Mouse (Mus musculus): ENCODE results near the gene Fetub. TPM values are rescaled to one million over a fixed set of nuclear protein-coding genes. Genes with fewer than 3 reads are reported as not detected.
"Not testable (repeated sequence)": the region's sequence is repeated elsewhere in the genome, so short reads cannot be mapped to it uniquely, and the experiment has no call there.

Gene Fetub
- total RNA-seq, 1 experiment from 2014 or later: 78.1 TPM

DNA sequence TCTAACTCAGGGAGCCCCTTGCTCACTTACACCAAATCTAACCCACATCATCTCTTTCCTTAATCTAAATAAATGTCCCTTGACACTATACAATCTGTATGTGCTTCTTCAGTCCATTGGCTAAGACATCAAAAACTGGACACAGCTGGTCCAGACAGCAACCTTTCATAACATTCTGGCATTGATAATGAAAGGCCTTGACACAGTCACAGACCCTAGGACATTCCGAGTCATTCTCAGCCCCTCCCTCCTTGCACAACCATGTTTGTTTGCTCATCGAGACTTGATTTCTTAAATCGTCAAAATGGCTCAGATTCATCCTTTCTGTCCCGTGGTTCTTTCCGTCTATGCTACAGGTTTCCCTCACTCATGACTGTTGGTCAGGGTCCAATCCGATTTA lies 8.8 kb upstream of the Fetub start:
- DNase-seq: no peak

DNA sequence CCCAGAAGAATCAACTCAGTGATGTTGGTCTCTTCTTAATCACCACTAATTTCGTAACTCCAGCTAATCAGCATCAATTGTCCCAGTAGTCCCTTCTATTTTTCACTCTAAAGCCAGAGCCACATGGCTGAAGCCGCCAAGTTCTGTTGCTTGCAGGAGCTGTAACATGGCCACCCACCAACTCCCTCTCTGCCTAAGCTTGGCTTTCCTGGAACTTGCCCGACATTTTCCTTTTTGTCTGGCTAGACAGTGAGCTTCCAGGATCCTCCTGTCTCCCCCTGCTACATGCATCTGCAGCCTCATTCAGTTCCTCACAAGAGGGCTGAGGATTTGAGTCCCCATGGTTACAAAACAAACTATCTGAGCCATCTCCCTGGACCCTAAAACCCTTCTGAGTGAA lies 6.1 kb upstream of the Fetub start:
- no peak for DNase-seq

DNA sequence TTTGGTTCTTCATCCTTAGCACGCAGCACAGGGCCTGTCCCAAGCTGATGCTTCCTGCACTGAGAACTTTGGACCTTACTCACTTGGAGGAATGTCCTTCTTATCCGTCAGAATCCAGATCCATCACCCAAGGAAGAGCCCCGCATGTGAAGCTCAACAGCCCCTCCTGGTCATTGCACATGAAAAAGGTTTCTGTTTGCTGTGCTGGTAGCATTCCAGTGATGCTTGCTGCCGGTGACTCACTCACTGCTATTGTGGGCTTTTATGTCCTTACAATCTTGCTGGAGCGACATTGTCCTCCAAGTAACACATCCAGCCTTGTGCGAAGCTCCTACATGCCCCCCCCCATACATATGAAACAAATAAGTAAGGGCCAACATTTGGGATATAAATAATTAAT lies 5.2 kb upstream of the Fetub start:
- DNase-seq: no peak

DNA sequence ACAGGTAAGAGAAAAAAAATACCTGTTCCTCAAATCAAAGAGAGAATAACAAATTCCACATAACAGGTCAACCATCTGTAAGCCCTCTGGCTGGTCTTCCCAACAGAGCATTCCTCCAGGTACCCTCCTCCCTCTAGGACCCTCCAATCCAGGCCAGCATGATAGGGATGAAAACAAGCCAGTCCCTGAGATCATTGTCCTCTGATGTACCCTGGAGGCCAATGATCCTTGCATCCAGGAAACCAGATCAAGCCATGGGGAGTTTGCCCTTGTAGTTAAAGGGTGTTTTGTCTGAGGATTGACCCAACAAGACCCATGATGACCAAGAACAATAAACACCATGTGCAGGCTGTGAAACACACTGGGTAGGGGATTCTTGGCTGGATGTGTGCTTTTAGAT lies 3.9 kb upstream of the Fetub start:
- no peak for DNase-seq

DNA sequence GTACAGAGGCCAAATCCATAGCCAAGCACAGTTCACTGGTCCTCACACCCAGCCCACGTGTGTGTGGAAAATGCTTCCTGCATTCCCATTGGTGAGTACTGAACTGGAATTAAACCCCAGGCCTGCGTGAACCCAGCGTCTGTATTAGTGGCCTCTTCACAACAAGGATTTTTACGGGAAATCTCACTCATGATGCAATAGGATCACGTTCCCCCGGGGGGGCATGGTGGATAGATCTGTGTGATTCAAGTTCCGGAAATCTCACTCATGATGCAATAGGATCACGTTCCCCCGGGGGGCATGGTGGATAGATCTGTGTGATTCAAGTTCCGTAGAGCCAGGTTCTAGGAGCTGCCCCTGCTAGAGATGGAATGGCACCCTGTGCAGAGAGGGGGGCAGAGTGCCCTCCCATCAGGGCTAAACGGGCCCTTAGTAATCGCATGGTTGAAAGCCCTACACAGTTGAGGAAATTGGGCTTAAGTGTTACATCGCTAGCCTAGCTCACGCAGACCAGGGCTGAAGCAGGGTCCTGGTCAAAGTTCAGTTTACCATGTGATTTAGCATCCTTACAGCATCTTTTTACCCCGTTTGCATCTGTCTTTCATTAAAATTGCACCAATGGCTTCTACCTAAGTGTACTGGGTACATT lies 654 bp downstream of the Fetub start:
- DNase-seq: no peak

DNA sequence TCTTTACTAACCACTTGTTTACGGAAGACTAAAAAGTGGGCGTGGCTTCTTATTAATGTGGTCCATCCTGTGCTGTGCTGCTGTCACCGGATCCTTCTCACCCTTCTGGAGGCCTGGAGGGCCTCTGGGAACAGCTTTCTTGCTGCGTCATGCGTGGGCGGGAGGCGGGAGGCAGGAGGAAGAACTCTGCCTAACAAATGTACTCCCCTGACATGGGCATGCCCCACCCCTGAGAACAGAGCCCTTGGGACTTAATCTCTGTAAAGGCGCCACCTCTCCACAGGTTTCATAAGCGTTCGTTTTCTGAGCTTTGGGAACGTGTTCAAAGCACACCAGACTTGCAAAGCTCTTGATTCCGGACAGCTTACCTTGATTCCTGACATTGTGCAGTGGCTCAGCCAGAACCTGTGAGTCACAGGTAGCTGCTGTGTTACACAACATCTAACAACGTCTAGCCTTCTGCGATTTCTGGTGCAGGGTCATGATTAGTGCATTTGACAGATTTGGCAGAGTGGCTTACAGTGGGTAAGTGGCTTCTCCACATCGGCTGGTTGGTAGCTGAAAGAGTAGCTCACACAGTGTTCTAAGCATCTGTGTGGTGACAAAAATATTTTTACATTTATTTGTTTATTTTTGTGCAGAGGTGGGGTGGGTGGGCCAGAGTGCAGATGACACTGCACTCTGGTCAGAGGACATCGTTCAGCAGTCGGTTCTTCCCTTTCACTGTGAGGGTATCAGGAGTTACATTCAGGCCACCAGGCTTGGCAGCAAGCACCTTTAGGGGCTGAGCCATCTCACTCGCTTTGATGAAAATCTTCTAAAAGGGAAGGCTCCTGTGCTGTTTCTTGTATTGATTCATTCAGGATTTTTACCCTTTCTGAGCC lies 2.1 kb downstream of the Fetub start:
- peak; percentile 37 for DNase-seq

DNA sequence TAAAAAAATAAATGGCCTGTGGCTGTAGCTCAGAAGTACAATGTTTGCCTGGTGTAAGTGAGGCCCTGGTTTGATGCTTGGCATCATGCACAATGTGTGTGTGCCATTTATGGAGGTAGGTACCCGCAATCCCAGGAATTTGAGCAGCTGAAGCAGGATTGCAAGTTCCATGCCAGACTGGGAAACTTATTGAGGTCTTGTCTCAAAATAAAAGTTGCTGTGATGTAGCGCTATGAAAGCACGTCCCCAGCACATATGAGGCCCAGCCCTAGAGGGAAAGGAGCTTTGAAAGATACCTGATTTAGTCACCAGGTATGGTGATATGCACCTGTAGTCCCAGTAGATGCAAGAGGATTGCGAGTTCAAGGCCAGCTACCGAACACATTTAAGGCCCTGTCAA lies 3.6 kb downstream of the Fetub start:
- no peak for DNase-seq

DNA sequence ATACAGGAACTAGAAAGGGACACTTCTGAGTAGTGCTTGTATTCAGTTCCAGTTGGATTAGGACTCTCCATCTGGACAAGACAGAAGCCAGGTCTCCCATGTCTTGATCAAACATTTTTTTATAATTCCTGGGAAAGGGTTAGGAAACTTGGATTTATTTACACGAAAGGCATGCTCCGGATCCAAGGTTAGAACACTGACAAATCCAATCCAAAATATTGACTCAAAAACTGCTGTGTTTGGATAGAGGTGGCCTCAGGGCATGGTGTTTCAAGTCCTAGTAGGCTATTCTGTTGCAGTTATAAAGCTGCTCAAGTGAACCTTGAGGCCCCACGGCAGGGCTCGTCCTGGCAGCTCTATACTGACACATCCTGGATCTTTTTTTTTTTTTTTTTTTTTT lies 4.3 kb downstream of the Fetub start:
- no peak for DNase-seq

DNA sequence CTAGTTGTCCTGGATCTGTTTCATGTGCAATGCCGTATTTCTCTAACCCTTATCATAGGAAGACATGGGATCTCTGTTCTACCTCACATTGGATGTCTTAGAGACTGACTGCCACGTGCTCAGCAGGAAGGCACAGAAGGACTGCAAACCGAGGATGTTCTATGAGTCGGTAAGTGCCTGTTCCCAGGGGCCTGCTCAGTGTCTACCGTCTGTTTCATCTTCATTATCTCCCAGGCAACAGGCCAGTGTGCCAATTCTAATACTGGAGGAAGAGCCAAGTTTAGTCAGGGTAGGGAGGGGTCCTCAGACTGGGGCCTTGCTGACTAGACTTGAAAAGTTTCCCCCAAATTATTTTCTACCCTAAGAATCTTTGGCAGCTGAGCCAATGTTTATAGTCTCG lies 11.4 kb downstream of the Fetub start:
- no peak for DNase-seq

DNA sequence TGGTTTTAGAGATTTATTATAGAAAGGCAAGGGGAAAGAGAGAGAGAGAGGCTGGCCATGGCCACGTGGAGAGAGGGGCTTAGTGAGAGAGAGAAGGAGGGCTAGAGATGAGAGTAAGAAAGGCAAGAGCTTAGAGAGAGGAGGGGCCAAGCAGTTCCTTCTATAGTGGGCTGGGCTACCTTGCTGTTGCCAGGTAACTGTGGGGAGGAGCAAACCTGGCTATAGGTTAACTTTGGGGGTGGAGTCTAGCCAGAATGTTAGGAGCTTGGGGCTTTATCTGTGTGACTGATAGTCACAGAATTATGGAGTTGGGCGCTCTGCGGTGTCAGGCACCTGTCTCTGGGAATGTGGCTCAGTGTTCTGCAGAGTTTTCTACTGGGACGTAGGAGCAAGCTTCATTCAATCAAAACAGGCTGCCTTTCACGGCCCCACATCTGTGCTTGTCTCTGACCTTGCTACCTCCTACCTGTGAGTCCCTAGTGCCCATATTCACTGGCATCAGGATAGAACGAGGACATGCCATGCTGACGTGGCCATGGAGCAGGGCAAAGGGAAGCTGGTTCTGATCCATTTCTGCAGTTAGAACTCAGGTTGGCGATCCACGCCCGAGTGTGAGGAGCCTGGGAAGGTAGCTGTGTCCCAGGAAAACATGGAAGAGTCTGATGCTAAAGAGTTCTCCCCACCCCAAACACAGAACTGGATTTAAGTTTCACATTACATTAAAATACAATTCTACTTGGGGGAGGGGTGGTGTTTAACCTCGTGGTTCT lies 13.5 kb downstream of the Fetub start:
- DNase-seq: no peak

DNA sequence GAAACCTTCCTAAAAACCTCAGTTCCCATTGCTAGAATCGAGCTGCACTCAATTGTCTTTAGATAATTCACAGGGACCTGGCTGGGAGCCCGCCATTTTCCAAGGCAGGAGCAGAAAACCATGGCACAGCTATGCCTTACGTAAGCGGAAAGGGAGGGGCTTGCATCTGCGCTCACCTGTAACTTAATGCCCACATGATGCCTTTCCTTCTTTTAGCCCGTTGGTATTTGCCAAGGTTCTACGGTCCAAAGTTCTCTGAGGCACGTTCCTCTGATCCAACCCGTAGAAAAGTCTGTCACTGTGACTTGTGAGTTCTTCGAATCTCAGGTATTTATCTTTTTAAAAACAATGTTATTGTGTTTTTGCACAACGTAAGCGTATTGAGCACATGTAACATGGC lies 19.5 kb downstream of the Fetub start:
- DNase-seq: no peak

DNA sequence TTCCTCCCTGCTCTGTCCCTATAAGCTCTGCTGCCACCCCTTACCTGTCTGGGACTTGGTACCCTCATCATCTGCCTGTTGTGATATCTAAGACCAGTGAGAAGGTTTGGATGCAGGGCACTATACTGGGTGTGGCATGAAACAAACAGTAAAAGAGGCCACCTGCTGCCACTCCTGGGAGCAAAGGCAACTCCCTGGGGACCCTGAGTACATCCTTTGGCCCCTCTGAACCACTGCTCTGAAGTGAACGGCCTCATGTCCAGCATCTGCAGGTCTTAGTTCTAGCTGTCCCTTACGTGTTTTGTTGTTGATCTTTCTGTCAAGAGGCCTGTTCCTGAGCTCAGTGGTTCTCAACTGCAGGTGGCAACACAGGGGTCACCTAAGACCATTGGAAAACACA lies 20.4 kb downstream of the Fetub start:
- no peak for DNase-seq

DNA sequence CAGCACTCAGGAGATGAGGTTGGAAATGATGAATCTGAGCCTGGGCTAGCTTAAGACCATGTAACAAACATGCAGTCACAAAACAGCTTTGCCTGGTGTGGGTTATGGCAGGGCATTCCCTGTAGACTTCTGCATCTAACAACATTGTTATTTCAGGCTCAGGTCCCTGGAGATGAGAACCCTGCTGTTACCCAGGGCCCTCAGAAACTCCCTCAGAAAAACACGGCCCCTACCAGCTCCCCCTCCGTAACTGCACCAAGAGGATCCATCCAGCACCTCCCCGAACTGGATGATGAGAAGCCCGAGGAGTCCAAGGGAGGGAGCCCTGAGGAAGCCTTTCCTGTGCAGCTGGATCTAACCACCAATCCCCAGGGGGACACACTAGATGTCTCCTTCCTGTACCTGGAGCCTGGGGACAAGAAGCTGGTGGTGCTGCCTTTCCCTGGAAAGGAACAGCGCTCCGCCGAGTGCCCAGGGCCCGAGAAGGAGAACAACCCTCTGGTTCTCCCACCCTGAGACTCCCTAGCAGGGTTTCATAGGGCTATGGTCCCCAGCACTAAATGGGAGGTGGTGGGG lies 21.1 kb downstream of the Fetub start:
- DNase-seq: no peak

DNA sequence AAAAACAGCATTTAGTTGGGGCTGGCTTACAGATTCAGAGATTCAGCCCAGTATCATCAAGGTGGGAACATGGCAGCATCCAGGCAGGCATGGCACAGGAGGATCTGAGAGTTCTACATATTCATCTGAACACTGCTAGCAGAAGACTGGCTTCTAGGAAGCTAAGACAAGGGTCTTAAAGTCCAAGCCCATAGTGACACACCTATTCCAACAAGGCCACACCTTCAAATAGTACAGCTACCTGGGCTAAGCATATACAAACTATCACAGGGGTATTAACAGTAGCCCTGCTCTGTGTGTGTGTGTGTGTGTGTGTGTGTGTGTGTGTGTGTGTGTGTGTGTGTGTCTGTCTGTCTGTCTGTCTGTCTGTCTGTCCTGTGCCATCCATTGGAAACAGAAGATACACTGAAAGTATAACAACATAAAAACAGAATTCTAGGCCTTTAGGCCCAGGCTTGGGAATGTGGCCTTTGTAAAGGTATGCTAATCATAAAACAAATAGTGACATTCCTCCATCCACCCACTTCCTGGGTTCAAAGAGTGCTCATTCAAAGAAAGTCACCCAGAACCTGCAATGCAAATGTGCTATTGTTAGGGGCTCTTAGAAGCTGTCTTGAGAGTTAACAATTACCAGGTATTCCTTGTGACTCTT lies 23.8 kb downstream of the Fetub start:
- DNase-seq: not testable (repeated sequence)

DNA sequence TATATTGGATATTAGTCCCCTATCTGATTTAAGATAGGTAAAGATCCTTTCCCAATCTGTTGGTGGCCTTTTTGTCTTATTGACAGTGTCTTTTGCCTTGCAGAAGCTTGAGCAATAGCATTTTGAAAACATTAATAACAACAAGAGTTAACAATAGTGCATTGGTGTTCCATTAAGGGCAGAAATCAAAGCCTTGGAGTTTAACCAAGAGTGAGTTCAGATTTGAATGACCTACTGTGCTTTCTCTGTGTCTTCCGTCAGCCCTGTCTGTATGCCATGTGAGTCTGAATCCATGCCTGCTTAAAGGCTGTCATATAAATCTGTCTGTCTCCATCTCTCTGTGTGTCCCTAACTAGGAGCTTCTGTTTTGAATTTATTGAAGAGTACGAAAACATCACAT lies 29.2 kb downstream of the Fetub start:
- no peak for DNase-seq

DNA sequence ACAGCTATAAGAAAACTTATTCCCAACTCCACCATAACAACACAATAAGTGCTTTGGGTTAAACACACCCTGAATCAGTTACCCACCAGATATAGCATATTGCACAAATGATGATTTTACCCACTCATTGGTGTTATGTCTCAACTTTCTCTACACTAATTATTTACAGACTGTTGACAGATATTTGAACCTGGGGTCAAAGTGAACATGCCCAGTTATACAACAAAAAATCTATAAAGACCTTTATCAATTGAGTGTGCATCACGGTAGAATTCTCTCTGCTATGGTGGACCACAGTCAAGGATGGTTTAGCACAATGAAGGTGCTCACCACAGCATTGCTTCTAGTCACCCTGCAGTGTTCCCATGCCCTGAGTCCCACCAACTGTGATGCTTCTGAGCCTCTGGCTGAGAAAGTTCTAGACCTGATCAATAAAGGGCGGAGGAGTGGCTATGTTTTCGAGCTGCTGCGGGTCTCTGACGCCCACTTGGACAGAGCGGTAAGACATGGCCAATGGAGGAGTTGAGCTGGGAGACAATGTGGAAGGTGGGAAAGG lies 32.8 kb downstream of the Fetub start, which contains the start of gene Hrg:
TSS of gene Hrg (plus strand) at position 233 of the 556 bp plus-strand sequence.
- DNase-seq: no peak

DNA sequence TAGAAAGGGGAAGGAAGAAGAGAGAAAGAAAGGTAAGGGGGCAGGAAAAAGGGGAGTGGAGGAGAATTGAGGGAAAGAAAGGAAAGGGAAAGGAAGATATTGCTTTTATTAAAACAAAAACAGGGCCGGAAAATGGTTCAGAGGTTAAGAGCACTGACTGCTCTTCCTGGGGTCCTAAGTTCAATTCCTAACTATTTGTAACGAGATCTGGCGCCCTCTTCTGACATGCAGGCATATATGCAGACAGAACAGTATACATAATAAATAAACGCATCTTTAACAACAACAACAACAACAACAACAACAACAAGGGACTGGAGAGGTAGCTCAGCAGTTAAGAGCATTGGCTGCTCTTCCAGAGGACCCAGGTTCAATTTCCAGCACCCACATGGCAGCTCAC lies 34.9 kb downstream of the Fetub start:
- DNase-seq: no peak

DNA sequence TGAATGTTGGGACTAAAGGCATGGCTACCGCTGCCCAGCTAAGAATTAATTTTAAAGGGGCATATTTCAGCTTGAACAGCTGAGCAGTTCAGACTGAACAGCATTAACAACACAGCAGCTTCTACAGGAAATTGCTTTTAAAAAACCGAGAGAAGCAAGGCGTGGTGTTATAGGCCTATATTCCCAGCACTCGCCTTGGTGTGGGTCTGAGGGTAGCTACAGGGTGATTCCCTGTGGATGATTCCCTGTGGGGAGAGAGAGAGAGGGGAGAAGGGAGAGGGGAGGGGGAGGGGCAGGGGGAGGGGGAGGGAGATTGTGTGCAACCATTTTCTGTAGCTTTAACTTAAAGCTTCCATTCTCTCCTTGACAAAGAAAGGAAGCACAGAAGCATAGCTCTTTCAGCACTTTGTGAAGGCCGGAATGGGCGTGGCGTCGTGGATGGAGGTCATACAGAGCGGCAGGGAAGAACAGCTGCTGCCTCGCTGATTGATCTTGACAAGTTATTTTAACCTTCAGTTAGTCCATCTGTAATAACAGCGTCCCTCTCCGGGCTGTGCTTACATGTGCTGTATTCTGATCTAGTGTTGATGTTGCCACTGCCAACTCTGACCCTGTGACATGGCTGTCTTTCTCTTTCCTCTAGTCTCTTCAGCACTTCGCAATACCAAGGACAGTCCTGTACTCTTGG lies 37.4 kb downstream of the Fetub start:
- peak; percentile 58 for DNase-seq

DNA sequence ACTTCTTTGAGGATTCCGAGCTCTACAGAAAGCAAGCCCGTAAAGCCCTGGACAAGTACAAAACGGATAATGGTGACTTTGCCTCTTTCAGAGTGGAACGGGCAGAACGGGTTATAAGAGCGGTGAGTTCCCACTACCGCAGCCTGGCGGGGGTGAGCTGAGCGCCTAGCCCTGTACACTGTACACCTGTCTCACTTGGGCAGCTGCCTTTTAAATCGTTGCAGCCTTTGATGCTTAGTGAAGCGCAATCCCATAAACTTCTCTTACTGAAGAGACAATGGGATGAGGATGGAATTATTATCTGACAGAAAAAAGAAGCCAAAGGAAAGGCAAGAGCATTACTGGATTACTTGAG lies 37.9 kb downstream of the Fetub start:
- no peak for DNase-seq

DNA sequence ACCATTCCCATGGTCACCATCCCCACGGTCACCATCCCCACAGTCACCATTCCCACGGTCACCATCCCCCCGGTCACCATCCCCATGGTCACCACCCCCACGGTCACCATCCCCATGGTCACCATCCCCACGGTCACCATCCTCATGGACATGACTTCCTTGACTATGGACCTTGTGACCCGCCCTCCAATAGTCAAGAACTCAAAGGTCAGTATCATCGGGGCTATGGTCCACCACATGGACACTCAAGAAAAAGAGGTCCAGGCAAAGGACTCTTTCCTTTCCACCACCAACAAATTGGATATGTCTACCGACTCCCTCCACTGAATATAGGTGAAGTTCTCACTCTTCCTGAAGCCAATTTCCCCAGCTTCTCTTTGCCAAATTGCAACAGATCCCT lies 42.9 kb downstream of the Fetub start:
- no peak for DNase-seq

DNA sequence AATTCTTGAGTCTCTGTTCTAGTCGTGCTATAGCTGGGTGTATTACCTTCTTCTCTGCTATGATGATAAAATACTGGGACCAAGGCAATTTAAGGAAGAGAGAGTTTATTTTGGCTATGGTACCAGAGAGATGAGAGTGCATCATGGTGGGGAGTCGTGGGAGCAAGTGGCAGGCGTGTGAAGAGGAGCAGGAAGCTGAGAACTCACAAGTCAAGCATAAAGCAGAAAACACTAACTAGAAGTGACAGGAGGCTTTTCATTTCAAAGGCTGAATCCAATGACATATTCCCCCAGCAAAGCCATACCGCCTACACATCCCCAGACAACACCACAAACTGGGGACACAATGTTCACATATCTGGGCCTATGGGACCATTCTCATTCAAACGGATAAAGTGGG lies 44.1 kb downstream of the Fetub start:
- no peak for DNase-seq

Measured in adrenal gland, postnatal 25 days (tissue).